Mouse (Mus musculus) hindbrain, embryonic 12.5 days (tissue): Measurements from ENCODE around the gene Tfrc. TPM values are rescaled to one million over a fixed set of nuclear protein-coding genes. Genes with fewer than 3 reads are reported as not detected.

Source experiments
- ATAC-seq: fragments of 200-750 bp; cut with Nextera tagmentation; 2 replicates; pipeline ENCODE4 v1.8.0; 2017; ENCODE audit warnings: moderate TSS enrichment; ENCODE audit not compliant: low FRiP score
- H3K27ac ChIP-seq: fragments of 300-500 bp; sonication (generic); 2 replicates; pipeline ENCODE4 v1.5.1; 2016; ENCODE audit warnings: mild to moderate bottlenecking
- H3K27me3 ChIP-seq: fragments of 300-500 bp; sonication (generic); 2 replicates; pipeline ENCODE4 v1.6.1; 2016; ENCODE audit warnings: mild to moderate bottlenecking
- H3K36me3 ChIP-seq: fragments of 300-500 bp; sonication (generic); 2 replicates; pipeline ENCODE4 v1.6.1; 2016; ENCODE audit warnings: mild to moderate bottlenecking
- H3K4me1 ChIP-seq: fragments of 300-500 bp; sonication (generic); 2 replicates; pipeline ENCODE4 v1.6.1; 2016
- H3K4me2 ChIP-seq: fragments of 300-500 bp; sonication (generic); replicated peaks from 2 replicates; pipeline ENCODE4 v1.6.1; 2016; ENCODE audit warnings: mild to moderate bottlenecking
- H3K4me3 ChIP-seq: fragments of 300-500 bp; sonication (generic); 2 replicates; pipeline ENCODE4 v1.5.1; 2016; ENCODE audit warnings: mild to moderate bottlenecking
- H3K9ac ChIP-seq: fragments of 300-500 bp; sonication (generic); 2 replicates; pipeline ENCODE4 v1.6.1; 2016; ENCODE audit warnings: mild to moderate bottlenecking, moderate library complexity
- H3K9me3 ChIP-seq: fragments of 300-500 bp; sonication (generic); replicated peaks from 2 replicates; pipeline ENCODE4 v1.6.1; 2016; ENCODE audit warnings: mild to moderate bottlenecking
- WGBS: fragments of 180-500 bp; shearing (Covaris S2); methylation state at CpG from one replicate; pipeline ENCODE4 v1.1.7; 2016; 5-methylcytosine and 5-hydroxymethylcytosine counted together
- polyA plus RNA-seq: library from polyadenylated mRNA; unstranded; fragments of >200 nt; fragmentation: Nextera tagmentation; extraction: Ambion mirVana; gene quantifications from 2 replicates; pipeline ENCODE4 v1.2.1, GENCODE M21; 2016

The Tfrc gene
- 44.4 and 55.4 TPM in 2 replicates for polyA plus RNA-seq

GRCm38 (mm10) chr16:32608712-32609400 is at the start of gene Tfrc:
Gene Tfrc (plus strand): TSS chr16:32608920.
- H3K4me2 ChIP-seq, result peak within 1 kb of the TSS; percentile 73
- WGBS, result under 1% methylated on average over 73 of the region's 73 CpGs
- no peaks in the 10 kb centered on the region for H3K9me3 ChIP-seq
- no peaks in the 10 kb centered on the region for H3K36me3 ChIP-seq
- no peaks in the 10 kb centered on the region for H3K27me3 ChIP-seq
- peak; percentile 98 for ATAC-seq
- peak within 1 kb of the TSS; percentile 87 for H3K9ac ChIP-seq
- H3K27ac ChIP-seq, result peak within 1 kb of the TSS; percentile 93
- H3K4me1 ChIP-seq, result peaks cover 14% of the 10 kb centered on the region
- peak within 1 kb of the TSS; percentile 78 for H3K4me3 ChIP-seq

- Histone ChIP-seq H3K9ac (no peak overlapping the region), H3K4me1 (no peaks in the 10 kb centered on the region), H3K9me3 (no peaks in the 10 kb centered on the region), H3K4me3 (no peak overlapping the region), H3K4me2 (no peak overlapping the region), H3K27me3 (no peaks in the 10 kb centered on the region), H3K27ac (no peak overlapping the region), H3K36me3 (no peaks in the 10 kb centered on the region)
- WGBS, result 73% methylated on average over 4 of the region's 4 CpGs
- no peak for ATAC-seq
These were observed 49.2 kb upstream of the Tfrc start for GRCm38 (mm10) chr16:32559493-32559892.

DNA sequence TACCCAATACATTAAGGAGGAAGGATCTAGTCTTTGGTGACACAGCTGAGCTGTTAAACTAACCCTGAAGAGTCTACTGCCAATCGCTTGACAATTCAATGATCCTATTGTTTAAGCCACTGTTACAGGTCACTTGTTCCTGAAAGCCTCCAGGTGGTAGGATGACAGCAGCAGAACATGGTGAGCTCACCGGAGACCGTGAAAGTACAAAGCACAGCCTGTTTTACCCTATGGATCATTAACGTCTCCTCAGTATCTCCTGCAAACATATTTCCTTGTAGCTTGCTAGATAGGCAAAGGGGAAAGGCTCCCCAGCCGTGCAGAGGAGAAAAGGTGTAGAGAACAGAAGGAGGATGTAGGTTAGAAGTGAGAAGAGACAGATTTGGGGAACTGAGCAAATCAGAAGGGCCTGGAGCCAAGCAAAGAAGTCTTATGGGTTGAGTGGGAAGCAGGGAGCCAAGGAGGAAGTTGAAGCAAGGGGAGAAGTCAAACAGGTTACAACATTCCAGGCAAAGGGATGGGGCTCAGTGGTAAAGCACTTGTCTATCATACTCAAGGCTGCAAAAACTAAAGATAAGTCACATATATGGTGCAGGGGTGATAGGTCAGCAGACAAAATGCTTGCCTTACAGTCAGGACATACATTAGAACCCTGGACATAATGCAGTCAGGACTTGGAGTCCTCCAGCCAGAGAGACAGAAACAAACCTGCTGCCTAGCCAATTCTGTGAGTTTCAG is 45.5 kb upstream of the Tfrc start:
- H3K27ac ChIP-seq, result no peak overlapping the region
- WGBS, result 84% methylated on average over 5 of the region's 5 CpGs

DNA sequence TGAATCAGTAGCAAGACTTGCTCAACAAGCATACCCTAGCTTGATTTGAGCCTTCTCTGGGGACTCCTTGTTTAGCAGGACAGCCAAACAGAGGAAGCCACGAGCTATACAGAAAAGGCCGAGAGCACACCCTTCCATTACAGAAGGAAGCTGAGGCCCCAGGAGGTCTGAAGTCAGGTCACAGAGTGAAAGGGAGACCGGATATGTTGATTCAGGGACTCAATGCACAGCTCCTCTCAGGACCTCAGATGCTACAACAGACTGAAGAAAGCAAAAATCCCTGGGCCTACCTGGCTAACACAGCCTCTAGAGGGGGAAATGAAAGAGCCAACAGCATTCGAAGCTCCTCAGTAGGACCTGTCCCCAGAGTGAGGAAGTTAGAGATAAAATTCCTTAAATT is 41.4 kb upstream of the Tfrc start:
- H3K4me1 ChIP-seq, result no peaks in the 10 kb centered on the region
- H3K36me3 ChIP-seq, result no peaks in the 10 kb centered on the region
- no peaks in the 10 kb centered on the region for H3K9me3 ChIP-seq
- no peak overlapping the region for H3K4me2 ChIP-seq
- 60% methylated on average over 4 of the region's 4 CpGs for WGBS
- H3K4me3 ChIP-seq, result no peak overlapping the region
- no peak overlapping the region for H3K9ac ChIP-seq
- no peak for ATAC-seq
- H3K27ac ChIP-seq, result no peak overlapping the region
- H3K27me3 ChIP-seq, result no peaks in the 10 kb centered on the region

More for the DNA sequence above, 45.5 kb upstream of the Tfrc start:
- Histone ChIP-seq H3K9me3 (no peaks in the 10 kb centered on the region), H3K27me3 (no peaks in the 10 kb centered on the region), H3K9ac (no peak overlapping the region), H3K36me3 (no peaks in the 10 kb centered on the region), H3K4me3 (no peak overlapping the region), H3K4me1 (no peaks in the 10 kb centered on the region), H3K4me2 (no peak overlapping the region)
- ATAC-seq, result no peak

- H3K4me2 ChIP-seq, result no peak overlapping the region
- H3K27me3 ChIP-seq, result no peaks in the 10 kb centered on the region
- no peaks in the 10 kb centered on the region for H3K9me3 ChIP-seq
- 71% methylated on average over 6 of the region's 6 CpGs for WGBS
- no peaks in the 10 kb centered on the region for H3K4me1 ChIP-seq
- H3K27ac ChIP-seq, result no peak overlapping the region
- no peaks in the 10 kb centered on the region for H3K36me3 ChIP-seq
- ATAC-seq, result no peak
- no peak overlapping the region for H3K9ac ChIP-seq
- no peak overlapping the region for H3K4me3 ChIP-seq
These were observed 40.3 kb upstream of the Tfrc start for GRCm38 (mm10) chr16:32568401-32568800.

GRCm38 (mm10) chr16:32570042-32570441 is 38.7 kb upstream of the Tfrc start:
- no peak overlapping the region for H3K4me3 ChIP-seq
- no peak overlapping the region for H3K27ac ChIP-seq
- H3K27me3 ChIP-seq, result no peaks in the 10 kb centered on the region
- H3K9me3 ChIP-seq, result no peaks in the 10 kb centered on the region
- H3K36me3 ChIP-seq, result no peaks in the 10 kb centered on the region
- no peak for ATAC-seq
- H3K4me2 ChIP-seq, result no peak overlapping the region
- WGBS, result 96% methylated on average over 3 of the region's 3 CpGs
- H3K4me1 ChIP-seq, result no peaks in the 10 kb centered on the region
- H3K9ac ChIP-seq, result no peak overlapping the region

DNA sequence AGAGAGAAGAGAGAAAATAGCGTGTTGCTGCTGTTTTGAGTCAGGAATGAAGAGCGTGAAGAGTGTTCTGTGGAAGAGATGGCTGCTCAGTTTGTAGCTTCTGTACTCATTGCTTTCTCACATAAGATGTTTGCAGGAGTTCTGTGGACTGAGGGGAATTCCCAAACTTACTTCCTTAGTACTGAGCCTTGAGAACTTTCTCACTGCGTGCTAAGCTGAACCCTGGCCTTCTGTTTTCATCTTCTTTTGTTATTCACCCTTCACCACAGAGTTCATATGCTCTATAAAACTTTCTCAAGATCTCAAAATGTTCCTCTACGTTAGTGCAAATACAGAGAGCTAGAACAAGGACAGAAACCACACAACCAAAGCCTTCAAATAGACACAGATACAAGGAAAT is 36.2 kb upstream of the Tfrc start:
- 83% methylated on average over 4 of the region's 4 CpGs for WGBS
- H3K27ac ChIP-seq, result no peak overlapping the region
- H3K4me2 ChIP-seq, result no peak overlapping the region
- no peak for ATAC-seq
- H3K9me3 ChIP-seq, result no peaks in the 10 kb centered on the region
- H3K4me1 ChIP-seq, result no peaks in the 10 kb centered on the region
- no peaks in the 10 kb centered on the region for H3K36me3 ChIP-seq
- H3K4me3 ChIP-seq, result no peak overlapping the region
- H3K9ac ChIP-seq, result no peak overlapping the region
- no peaks in the 10 kb centered on the region for H3K27me3 ChIP-seq

DNA sequence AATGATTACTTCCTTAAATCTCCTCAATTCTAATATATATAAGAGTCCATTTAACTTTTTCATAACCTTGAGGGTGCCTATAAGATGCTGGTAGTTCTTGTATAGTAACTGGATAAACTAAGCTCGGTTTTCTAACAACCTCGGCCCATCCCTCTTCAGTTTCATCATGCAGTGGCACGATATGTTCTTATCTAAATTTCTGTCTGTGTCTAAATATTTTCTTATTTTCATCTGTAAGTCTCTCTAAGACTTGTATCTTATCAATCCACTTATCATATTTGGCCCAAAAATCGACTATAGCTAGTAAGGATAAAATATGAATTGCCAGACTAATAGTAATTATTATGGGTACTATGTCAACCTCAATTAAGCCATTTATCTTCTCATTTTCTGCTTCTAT is 22.2 kb upstream of the Tfrc start:
- 89% methylated on average over 4 of the region's 4 CpGs for WGBS
- no peaks in the 10 kb centered on the region for H3K36me3 ChIP-seq
- H3K4me3 ChIP-seq, result no peak overlapping the region
- H3K9ac ChIP-seq, result no peak overlapping the region
- H3K4me1 ChIP-seq, result no peaks in the 10 kb centered on the region
- H3K9me3 ChIP-seq, result no peaks in the 10 kb centered on the region
- H3K27ac ChIP-seq, result no peak overlapping the region
- no peaks in the 10 kb centered on the region for H3K27me3 ChIP-seq
- H3K4me2 ChIP-seq, result no peak overlapping the region
- no peak for ATAC-seq

- WGBS, result 87% methylated on average over 3 of the region's 3 CpGs
- no peak overlapping the region for H3K27ac ChIP-seq
- H3K4me2 ChIP-seq, result no peak overlapping the region
- no peak overlapping the region for H3K4me3 ChIP-seq
- no peaks in the 10 kb centered on the region for H3K36me3 ChIP-seq
- H3K27me3 ChIP-seq, result no peaks in the 10 kb centered on the region
- ATAC-seq, result no peak
- H3K9me3 ChIP-seq, result no peaks in the 10 kb centered on the region
- no peak overlapping the region for H3K9ac ChIP-seq
- no peaks in the 10 kb centered on the region for H3K4me1 ChIP-seq
These were observed 20.2 kb upstream of the Tfrc start for GRCm38 (mm10) chr16:32588568-32588967.

- Histone ChIP-seq H3K9me3 (no peaks in the 10 kb centered on the region), H3K27me3 (no peaks in the 10 kb centered on the region), H3K4me3 (no peak overlapping the region), H3K9ac (no peak overlapping the region), H3K4me2 (no peak overlapping the region), H3K36me3 (no peaks in the 10 kb centered on the region), H3K27ac (no peak overlapping the region), H3K4me1 (no peaks in the 10 kb centered on the region)
- no peak for ATAC-seq
- WGBS, result 76% methylated on average over 8 of the region's 8 CpGs
These were observed 17.2 kb upstream of the Tfrc start for GRCm38 (mm10) chr16:32591521-32591920.

GRCm38 (mm10) chr16:32593283-32593805 is 15.4 kb upstream of the Tfrc start:
- WGBS, result 96% methylated on average over 5 of the region's 5 CpGs

GRCm38 (mm10) chr16:32593916-32594315 is 14.8 kb upstream of the Tfrc start:
- no peak overlapping the region for H3K4me3 ChIP-seq
- H3K27me3 ChIP-seq, result no peaks in the 10 kb centered on the region
- no peaks in the 10 kb centered on the region for H3K9me3 ChIP-seq
- H3K36me3 ChIP-seq, result no peaks in the 10 kb centered on the region
- H3K4me2 ChIP-seq, result no peak overlapping the region
- no peak for ATAC-seq
- H3K27ac ChIP-seq, result no peak overlapping the region
- H3K9ac ChIP-seq, result no peak overlapping the region
- 78% methylated on average over 5 of the region's 5 CpGs for WGBS
- no peaks in the 10 kb centered on the region for H3K4me1 ChIP-seq

More at GRCm38 (mm10) chr16:32593283-32593805, 15.4 kb upstream of the Tfrc start:
- Histone ChIP-seq H3K27me3 (no peaks in the 10 kb centered on the region), H3K4me2 (no peak overlapping the region), H3K4me1 (no peaks in the 10 kb centered on the region), H3K4me3 (no peak overlapping the region), H3K9ac (no peak overlapping the region), H3K27ac (no peak overlapping the region), H3K36me3 (no peaks in the 10 kb centered on the region), H3K9me3 (no peaks in the 10 kb centered on the region)
- ATAC-seq, result no peak
